Mouse (Mus musculus): ENCODE results near the gene Gfod1.

DNA sequence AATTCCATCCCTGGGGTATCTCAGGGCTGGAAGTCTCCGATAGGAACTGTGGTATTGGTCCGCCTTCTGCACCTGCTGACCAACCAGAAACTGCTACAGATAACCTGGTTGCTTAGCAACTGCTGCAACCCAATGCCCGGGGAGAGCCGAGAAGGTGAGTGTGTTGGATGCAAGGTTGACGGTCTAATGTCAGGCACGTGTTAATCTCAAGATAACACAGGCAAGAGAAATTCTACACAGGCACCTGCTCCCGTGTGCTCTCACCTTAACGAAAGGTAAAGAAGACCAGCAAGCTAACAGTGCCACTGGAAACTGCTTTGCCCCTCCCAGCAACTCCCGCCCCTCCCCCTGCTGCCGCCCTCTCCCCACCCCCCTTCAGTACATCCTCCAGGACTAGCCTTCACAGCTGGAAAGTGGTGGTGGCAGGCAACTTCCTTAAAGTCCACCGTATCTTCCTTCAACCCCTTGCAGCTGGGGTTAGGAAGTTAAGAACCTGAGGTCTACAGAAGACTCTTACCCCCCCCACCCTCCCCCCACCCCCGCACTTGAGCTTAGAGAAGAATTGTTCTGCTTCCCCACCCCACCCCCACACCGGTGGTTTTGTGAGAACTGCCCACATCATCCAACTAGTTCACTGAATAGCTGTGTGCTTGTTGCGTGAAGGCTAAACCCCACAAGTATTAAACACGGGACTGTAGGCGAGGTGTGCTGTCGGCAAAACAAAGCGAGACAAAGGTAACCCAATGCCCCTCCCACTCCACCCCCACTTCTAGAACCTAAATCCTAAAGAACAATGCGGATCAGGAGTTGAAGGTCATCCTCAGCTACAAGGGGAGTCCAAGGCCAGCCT lies 88.6 kb downstream of the Gfod1 start:
- TF ChIP-seq POLR2A (IDR thresholded peaks at IDR 0.05; ENCODE audit: control insufficient read depth, extremely low read depth, insufficient read depth, low read length, poor library complexity) (no peak), CTCF (IDR thresholded peaks at IDR 0.05; ENCODE audit: borderline replicate concordance, control insufficient read depth, extremely low read depth, insufficient read depth, low read length, poor library complexity) (no peak)
